Comparison of ENCODE assay signal across 24 mouse cellular contexts in genomic region chr10:118169212-118169611, GRCm38 (mm10). TPM values are rescaled to one million over a fixed set of nuclear protein-coding genes. Genes with fewer than 3 reads are reported as not detected.
DNase-seq lines count a peak whose midpoint lies in the region; ATAC-seq and TF ChIP-seq lines count a peak whose summit lies in the region.
"Had no signal": no experiment of that assay in that cellular context is flagged by ENCODE, and none has a peak within 500 bp of the region (broad histone marks: within the 10 kb centered on the region; RNA-seq: fewer than 3 reads in every experiment).

No protein-coding gene starts in this region.

- peak; percentile 74; the same call in 1 of the 2 replicates for TF ChIP-seq EP300 in ES-Bruce4 (IDR thresholded peaks at IDR 0.05; ENCODE audit: insufficient read depth, low read depth, low read length)

- peaks cover 7% of the 10 kb centered on the region for H3K4me1 ChIP-seq in hindbrain, embryonic 10.5 days (replicated peaks)
- H3K4me1 ChIP-seq in hindbrain, embryonic 14.5 days (replicated peaks; ENCODE audit: control insufficient read depth, insufficient read depth, low read length) = no peaks in the 10 kb centered on the region
- peaks cover 2% of the 10 kb centered on the region for H3K4me1 ChIP-seq in ES-Bruce4 (ENCODE audit: control insufficient read depth, insufficient read depth, low read length)
- H3K4me1 ChIP-seq in intestine, embryonic 15.5 days (replicated peaks) = no peaks in the 10 kb centered on the region
- H3K4me1 ChIP-seq: forebrain, embryonic 12.5 days; heart, embryonic 12.5 days; hindbrain, embryonic 15.5 days had no signal

- no peaks in the 10 kb centered on the region for H3K27me3 ChIP-seq in hindbrain, embryonic 10.5 days (ENCODE audit: insufficient read depth, poor library complexity, severe bottlenecking)
- H3K27me3 ChIP-seq in hindbrain, embryonic 14.5 days (ENCODE audit: control insufficient read depth, insufficient read depth, low read length) = no peaks in the 10 kb centered on the region
- H3K27me3 ChIP-seq in ES-Bruce4 (ENCODE audit: control insufficient read depth, insufficient read depth, low read length, poor library complexity, severe bottlenecking) = no peaks in the 10 kb centered on the region
- no peaks in the 10 kb centered on the region for H3K27me3 ChIP-seq in intestine, embryonic 15.5 days (replicated peaks)
- H3K27me3 ChIP-seq: embryonic facial prominence, embryonic 13.5 days; forebrain, embryonic 12.5 days; heart, embryonic 12.5 days; hindbrain, embryonic 15.5 days had no signal

- no peak for TF ChIP-seq POLR2A in ES-Bruce4 (IDR thresholded peaks at IDR 0.05; ENCODE audit: insufficient read depth, low read length)

- H3K9me3 ChIP-seq in hindbrain, embryonic 10.5 days = no peaks in the 10 kb centered on the region
- no peaks in the 10 kb centered on the region for H3K9me3 ChIP-seq in hindbrain, embryonic 14.5 days (ENCODE audit: control insufficient read depth, low read length)
- no peaks in the 10 kb centered on the region for H3K9me3 ChIP-seq in ES-Bruce4 (replicated peaks; ENCODE audit: control insufficient read depth, insufficient read depth, low read length, poor library complexity, severe bottlenecking)
- H3K9me3 ChIP-seq in intestine, embryonic 15.5 days = no peaks in the 10 kb centered on the region
- H3K9me3 ChIP-seq: embryonic facial prominence, embryonic 13.5 days; forebrain, embryonic 12.5 days; heart, embryonic 12.5 days; hindbrain, embryonic 15.5 days had no signal

- H3K4me2 ChIP-seq in hindbrain, embryonic 14.5 days (replicated peaks) = no peak overlapping the region
- H3K4me2 ChIP-seq in intestine, embryonic 15.5 days (replicated peaks) = no peak overlapping the region
- H3K4me2 ChIP-seq: embryonic facial prominence, embryonic 13.5 days; forebrain, embryonic 12.5 days; heart, embryonic 12.5 days; hindbrain, embryonic 15.5 days had no signal

- H3K4me3 ChIP-seq in hindbrain, embryonic 10.5 days = no peak overlapping the region
- no peak overlapping the region for H3K4me3 ChIP-seq in hindbrain, embryonic 14.5 days (replicated peaks; ENCODE audit: low read length)
- no peak overlapping the region for H3K4me3 ChIP-seq in ES-Bruce4 (ENCODE audit: low read depth, low read length)
- H3K4me3 ChIP-seq in intestine, embryonic 15.5 days (replicated peaks) = no peak overlapping the region
- H3K4me3 ChIP-seq: embryonic facial prominence, embryonic 13.5 days; forebrain, embryonic 12.5 days; heart, embryonic 12.5 days; hindbrain, embryonic 15.5 days had no signal

- 52% methylated on average over 12 of the region's 12 CpGs for WGBS in hindbrain, embryonic 10.5 days
- WGBS in hindbrain, embryonic 14.5 days = 62% methylated on average over 12 of the region's 12 CpGs
- 73% methylated on average over 12 of the region's 12 CpGs for WGBS in intestine, embryonic 15.5 days

- TF ChIP-seq CTCF in ES-Bruce4 (IDR thresholded peaks at IDR 0.05; ENCODE audit: low read depth, low read length) = no peak

- peaks cover 52% of the 10 kb centered on the region for H3K36me3 ChIP-seq in hindbrain, embryonic 10.5 days
- H3K36me3 ChIP-seq in hindbrain, embryonic 14.5 days (replicated peaks; ENCODE audit: control insufficient read depth, insufficient read depth) = peaks cover 37% of the 10 kb centered on the region
- peaks cover 3% of the 10 kb centered on the region; the same call in 1 of the 2 replicates for H3K36me3 ChIP-seq in ES-Bruce4 (ENCODE audit: control insufficient read depth, insufficient read depth, low read length, poor library complexity, severe bottlenecking)
- no peaks in the 10 kb centered on the region for H3K36me3 ChIP-seq in intestine, embryonic 15.5 days

- DNase-seq in hindbrain, embryonic 10.5 days (ENCODE audit: low spot score) = peak; percentile 40
- no peak for DNase-seq in hindbrain, embryonic 14.5 days (ENCODE audit: low spot score)
- peak; percentile 82 for DNase-seq in ZHBTc4 (ENCODE audit: low read depth, low spot score)
- peak; percentile 12 for DNase-seq in embryo, embryonic 9.5 days (ENCODE audit: extremely low spot score)
- no peak for DNase-seq in ovary, postnatal 10 days (ENCODE audit: low spot score)
- DNase-seq: adrenal gland, postnatal 14 days; B cell, adult 2 months; cerebellum, adult 18-20 months; cerebellum, adult 9-11 months; cerebellum, postnatal 36 days; forebrain, postnatal 0 days; gastrocnemius, postnatal 14 days; heart, postnatal 4 days; kidney, adult 11 months had no signal

- ATAC-seq in hindbrain, embryonic 14.5 days (ENCODE audit: low FRiP score) = no peak
- ATAC-seq in intestine, embryonic 15.5 days = no peak
- ATAC-seq: activated CD4-positive, CD25-positive, alpha-beta regulatory T cell, adult 4 months; CD4-positive, CD25-positive, alpha-beta regulatory T cell, adult 4 months; forebrain, postnatal 0 days; inflammation-experienced regulatory T-cells, adult 6 months had no signal

- H3K27ac ChIP-seq in hindbrain, embryonic 10.5 days = no peak overlapping the region; the same call in 1 of the 2 replicates
- H3K27ac ChIP-seq in hindbrain, embryonic 14.5 days = no peak overlapping the region
- H3K27ac ChIP-seq in ES-Bruce4 (ENCODE audit: insufficient read depth, low read length) = no peak overlapping the region
- H3K27ac ChIP-seq in intestine, embryonic 15.5 days = no peak overlapping the region
- H3K27ac ChIP-seq: embryonic facial prominence, embryonic 13.5 days; forebrain, embryonic 12.5 days; hindbrain, embryonic 15.5 days had no signal

- no peak overlapping the region for H3K9ac ChIP-seq in hindbrain, embryonic 14.5 days
- H3K9ac ChIP-seq in ES-Bruce4 (ENCODE audit: low read depth, poor library complexity, severe bottlenecking) = no peak overlapping the region
- H3K9ac ChIP-seq in intestine, embryonic 15.5 days = no peak overlapping the region
- H3K9ac ChIP-seq: embryonic facial prominence, embryonic 13.5 days; forebrain, embryonic 12.5 days; forebrain, postnatal 0 days; heart, embryonic 12.5 days; hindbrain, embryonic 15.5 days had no signal

RNA-seq across cellular contexts. Expression of gene Mdm1, which starts 27.6 kb away (rescaled TPM):
- polyA plus RNA-seq in hindbrain, embryonic 10.5 days (2016; fragmentation: Nextera tagmentation; extraction: Ambion mirVana) = 52.1 and 53.5 TPM in 2 replicates
- polyA plus RNA-seq in hindbrain, embryonic 14.5 days (2014; fragmentation: Nextera tagmentation; extraction: Ambion mirVana) = 25.2 and 27.0 TPM in 2 replicates
- polyA plus RNA-seq in ES-Bruce4 (2011; ENCODE audit: insufficient read depth, insufficient read length, low read depth, missing spikeins) = 23.5 and 33.0 TPM in 2 replicates
- polyA plus RNA-seq in intestine, embryonic 15.5 days (2015; fragmentation: Nextera tagmentation; extraction: Ambion mirVana) = 17.2 and 19.6 TPM in 2 replicates

RNA-seq across cellular contexts. Expression of gene Il22, which starts 35.5 kb away (rescaled TPM):
- not detected in 2 replicates for polyA plus RNA-seq in hindbrain, embryonic 10.5 days (2016; fragmentation: Nextera tagmentation; extraction: Ambion mirVana)
- polyA plus RNA-seq in hindbrain, embryonic 14.5 days (2014; fragmentation: Nextera tagmentation; extraction: Ambion mirVana) = not detected in 2 replicates
- not detected in 2 replicates for polyA plus RNA-seq in ES-Bruce4 (2011; ENCODE audit: insufficient read depth, insufficient read length, low read depth, missing spikeins)
- not detected in 2 replicates for polyA plus RNA-seq in intestine, embryonic 15.5 days (2015; fragmentation: Nextera tagmentation; extraction: Ambion mirVana)
- polyA plus RNA-seq: activated CD4-positive, CD25-positive, alpha-beta regulatory T cell, adult 4 months; CD4-positive, CD25-positive, alpha-beta regulatory T cell, adult 4 months; embryonic facial prominence, embryonic 13.5 days; heart, embryonic 12.5 days; heart, embryonic 16.5 days had no signal

Comparison
In these comparisons a context has a peak if more than half of its experiments do, and no peak if none do; other contexts are left out.
1. DNase-seq: peak in hindbrain, embryonic 10.5 days (single experiment), ZHBTc4 (single experiment) and embryo, embryonic 9.5 days (single experiment); none in hindbrain, embryonic 14.5 days (single experiment) and ovary, postnatal 10 days (single experiment).